Mouse (Mus musculus) erythroblast, embryonic 14.5 days (primary cell): Measurements from ENCODE around the gene Frs2.

Source experiments
- GATA1 ChIP-seq: IDR thresholded peaks from 2 replicates; pipeline ENCODE4 v1.6.1; 2012; ENCODE audit warnings: low read length, inconsistent platforms, mixed read lengths
- TAL1 ChIP-seq: IDR thresholded peaks from 3 replicates; pipeline ENCODE4 v1.6.1; 2012; ENCODE audit warnings: low read length, inconsistent platforms, mixed read lengths

DNA sequence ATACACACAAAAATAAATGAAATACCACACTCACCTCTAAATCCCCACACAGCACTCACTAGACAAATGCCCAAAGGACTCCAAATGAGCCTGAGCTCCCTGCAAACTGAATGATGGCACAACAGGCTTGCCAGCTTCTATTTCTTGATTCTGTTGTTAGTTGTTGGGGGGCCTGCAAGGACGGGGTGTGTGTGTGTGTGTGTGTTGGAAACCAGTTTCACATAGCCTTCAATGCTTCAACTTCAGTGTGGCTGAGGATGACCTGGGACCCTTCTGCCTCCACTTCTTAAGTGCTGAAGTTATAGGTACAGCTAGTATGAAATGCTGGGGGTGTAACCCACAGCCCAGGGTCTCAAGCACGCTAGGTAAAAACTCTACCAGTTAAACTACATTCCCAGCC, 5.0 kb downstream of the Frs2 start:
- TF ChIP-seq GATA1 (no peak), TAL1 (no peak)
